Mouse (Mus musculus) thymus, adult 2 months (tissue): ENCODE measurements around the gene Afg1l.

Source experiments
- CTCF ChIP-seq: fragments of 200-500 bp; IDR thresholded peaks from 2 replicates; pipeline ENCODE4 v1.5.1; 2012; ENCODE audit warnings: mild to moderate bottlenecking, control low read depth, low read length, moderate library complexity, borderline replicate concordance; ENCODE audit not compliant: control insufficient read depth, poor library complexity, insufficient read depth; ENCODE audit errors: extremely low read depth
- POLR2A ChIP-seq: fragments of 200-500 bp; IDR thresholded peaks from 2 replicates; pipeline ENCODE4 v1.6.1; 2012; ENCODE audit warnings: mild to moderate bottlenecking, low read length, control low read depth, moderate library complexity; ENCODE audit not compliant: control insufficient read depth, poor library complexity, insufficient read depth; ENCODE audit errors: extremely low read depth

- no peak for TF ChIP-seq POLR2A
- TF ChIP-seq CTCF: no peak
These were observed 131.2 kb downstream of the Afg1l start for GRCm38 (mm10) chr10:42347127-42347526.
